Mouse (Mus musculus) frontal cortex, adult 2 months (tissue): Measurements from ENCODE around the gene Acvr2b. TPM values are rescaled to one million over a fixed set of nuclear protein-coding genes. Genes with fewer than 3 reads are reported as not detected.
"Not testable (repeated sequence)": the region's sequence is repeated elsewhere in the genome, so short reads cannot be mapped to it uniquely, and the experiment has no call there.

Source experiments
- DNase-seq, 2 experiments: peaks; one replicate each; pipeline ENCODE4 v3.0.0; 2022; ENCODE audit warnings: low spot score in 1 of 2; ENCODE audit errors: extremely low spot score in 1 of 2
- polyA plus RNA-seq: library from polyadenylated mRNA; depleted of rRNA; stranded (reverse); fragments of >200 nt; gene quantifications from 2 replicates; pipeline ENCODE4 v1.2.3, GENCODE M21; 2012; rRNA removed

Acvr2b gene
- polyA plus RNA-seq = 7.7 and 8.4 TPM in 2 replicates

DNA sequence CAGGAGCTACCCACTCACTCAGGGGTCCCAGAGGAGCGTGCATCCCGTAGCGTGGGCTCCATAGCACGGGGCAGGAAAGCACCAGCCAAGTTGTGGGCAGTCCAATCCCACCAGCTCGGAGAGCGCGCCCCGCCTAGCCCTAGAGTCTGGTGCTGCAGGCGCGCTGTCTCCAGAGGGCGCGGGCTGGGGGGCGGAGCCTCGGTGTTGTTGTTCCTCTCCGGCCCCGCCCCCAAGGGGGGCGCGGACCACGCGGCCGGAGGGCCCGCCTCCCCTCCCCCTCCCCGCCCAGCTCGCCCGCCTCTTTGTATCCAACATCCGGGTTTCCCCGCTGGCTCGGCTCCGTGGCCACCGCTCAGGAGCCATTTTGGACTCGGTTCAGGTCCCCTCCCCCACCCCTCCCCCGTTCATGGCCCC lies at the start of gene Acvr2b:
TSS of gene Acvr2b (plus strand) at position 318 of the 414 bp plus-strand sequence.
- peak; percentile 85 to 91 for DNase-seq

DNA sequence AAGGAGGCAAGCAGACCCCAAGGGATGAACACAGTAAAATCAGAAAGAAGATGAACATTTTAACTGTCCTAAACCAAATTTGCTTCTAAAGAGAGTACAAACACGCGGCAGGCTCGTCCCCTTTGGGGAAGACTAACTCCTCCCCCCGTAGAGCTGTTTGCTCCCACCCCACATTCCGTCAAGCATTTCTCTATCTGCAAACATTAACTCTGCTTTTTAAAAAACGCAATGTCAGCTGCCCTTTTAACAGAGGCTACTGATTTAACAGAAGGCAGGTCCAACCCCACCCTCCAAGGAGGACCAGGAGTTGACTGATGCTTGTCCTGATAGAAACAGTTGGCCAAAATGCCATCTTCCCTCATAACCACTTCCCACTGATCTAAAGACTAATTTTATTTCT lies 48.0 kb upstream of the Acvr2b start:
- DNase-seq = no peak

DNA sequence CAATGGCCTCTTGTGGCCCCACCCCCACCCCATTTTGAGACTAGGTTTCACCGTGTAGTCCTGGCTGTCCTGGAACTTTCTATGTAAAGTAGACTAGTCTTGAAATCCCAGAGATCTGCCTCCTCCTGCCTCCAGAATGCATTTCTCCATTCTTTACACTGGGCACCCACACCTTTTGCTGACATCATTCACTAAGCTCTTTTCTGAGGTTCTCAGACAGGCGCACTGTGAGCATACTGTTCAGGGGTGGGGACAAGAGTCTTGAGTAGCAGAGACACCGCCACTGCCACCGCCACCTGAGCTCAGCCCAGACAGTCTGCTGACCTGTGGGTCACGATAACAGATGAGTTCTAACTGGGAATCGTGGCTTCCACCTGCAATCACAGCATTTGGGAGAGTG lies 46.0 kb upstream of the Acvr2b start:
- peak in 1 of 2 experiments; percentile 48 for DNase-seq

DNA sequence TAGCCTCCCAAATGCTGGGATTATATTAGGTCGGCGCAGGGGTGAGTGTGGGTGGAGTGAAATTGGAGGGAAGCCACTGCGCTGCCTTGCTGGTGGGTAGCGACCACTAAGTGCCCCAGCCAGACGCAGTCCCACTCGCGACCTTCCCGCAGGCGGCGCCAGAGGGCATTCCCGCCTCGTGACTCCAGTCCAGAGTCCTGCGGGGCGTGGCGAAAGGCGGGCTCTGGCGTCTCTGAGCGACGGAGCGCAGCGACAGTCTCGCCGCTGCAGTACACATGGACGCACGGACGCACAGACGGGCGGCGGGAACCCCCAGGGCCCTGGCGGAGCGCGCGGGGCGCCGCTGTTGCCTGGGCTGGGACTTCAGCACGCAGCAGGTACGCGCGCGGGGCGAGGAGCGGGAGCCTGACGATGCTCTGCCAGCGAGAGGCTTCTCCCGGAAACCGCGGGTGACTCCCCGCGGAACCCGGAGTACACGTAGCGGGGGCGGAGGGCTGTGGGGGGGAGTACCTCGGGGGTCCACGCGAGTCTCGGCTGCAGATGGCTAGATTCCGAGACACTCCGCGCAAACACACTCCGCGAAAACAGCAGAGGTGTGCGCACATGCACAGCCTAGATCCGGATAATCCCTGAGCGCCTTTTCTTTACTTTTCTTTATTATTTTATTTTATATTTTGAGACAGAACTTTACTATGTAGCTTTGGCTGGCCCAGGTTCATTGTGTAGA lies 44.4 kb upstream of the Acvr2b start, which contains the start of gene Xylb:
TSS of gene Xylb (plus strand) at position 51 of the 727 bp plus-strand sequence.
- DNase-seq = peak; percentile 77 to 92

DNA sequence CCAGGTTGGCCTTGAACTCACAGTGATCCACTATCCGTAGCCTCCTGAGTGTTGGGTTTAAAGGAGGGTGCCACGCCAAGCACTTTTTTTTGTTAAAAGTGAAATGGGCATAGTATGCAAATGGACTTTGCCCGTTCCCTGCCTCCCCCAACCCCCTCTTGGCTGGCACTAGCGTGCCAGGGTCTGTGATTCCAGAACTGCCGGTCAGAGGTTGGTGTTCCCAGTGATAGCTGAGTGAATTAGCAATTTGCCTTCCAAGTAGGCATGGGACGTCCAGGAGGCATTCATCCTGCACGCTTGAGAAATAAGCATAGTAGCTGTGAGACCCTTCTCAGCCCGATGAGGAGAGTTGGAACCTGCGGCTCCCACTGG lies 43.9 kb upstream of the Acvr2b start:
- DNase-seq = no peak

DNA sequence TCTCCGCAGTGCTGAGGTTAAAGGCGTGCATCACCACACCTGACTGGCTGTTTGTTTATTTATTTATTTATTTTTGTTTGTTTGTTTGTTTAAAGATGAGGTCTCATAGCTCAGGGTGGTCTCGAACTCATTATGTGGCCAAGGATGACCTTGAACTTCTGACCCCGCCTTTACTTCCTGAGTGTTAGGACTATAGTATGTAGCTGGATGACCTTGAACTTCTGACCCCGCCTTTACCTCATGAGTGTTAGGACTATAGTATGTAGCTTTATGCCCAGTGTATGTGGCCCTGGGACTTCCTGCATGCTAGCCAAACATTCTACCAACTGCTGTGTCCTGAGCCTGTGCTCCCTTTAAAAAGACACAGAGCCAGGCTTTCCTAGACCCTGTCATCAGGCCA lies 40.5 kb upstream of the Acvr2b start:
- no peak for DNase-seq

DNA sequence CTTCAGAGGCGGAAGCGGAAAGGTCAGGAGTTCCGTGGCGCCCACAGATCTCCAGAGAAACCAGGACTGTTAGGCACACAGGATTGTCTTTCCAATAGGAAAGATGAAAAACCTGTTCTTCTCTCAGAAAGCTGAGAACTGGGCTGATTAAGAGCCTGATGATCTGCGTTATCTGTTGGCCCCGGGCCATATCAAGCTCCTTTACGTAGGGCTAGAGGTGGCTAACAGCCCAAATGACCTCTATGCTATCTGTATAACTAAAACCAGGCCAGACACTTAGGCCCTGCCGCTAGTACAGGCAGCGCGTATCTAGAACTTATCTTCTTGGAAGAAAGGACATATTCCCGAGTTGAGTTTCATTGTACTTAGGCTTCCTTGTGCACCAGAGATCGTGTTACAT lies 38.7 kb upstream of the Acvr2b start:
- DNase-seq = no peak

DNA sequence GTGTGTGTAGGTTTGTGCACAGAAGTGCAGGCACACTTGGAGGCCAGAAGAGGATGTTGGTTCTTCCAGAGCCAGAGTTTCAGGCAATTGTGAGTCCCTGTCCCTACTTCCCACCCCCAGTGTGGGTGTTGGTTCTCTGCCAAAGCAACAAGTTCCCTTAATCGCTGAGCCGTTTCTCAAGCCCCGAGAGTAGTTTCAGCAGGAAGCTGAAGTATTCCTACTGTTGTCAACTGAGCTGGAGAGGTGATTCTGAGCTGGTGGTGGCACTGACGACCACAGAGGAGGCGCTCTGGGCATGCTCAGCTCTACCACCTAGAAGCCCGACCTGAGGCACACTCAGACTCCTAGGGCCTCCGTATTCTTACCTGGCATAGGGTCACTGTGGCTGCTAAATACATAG lies 36.6 kb upstream of the Acvr2b start, which contains the start of gene Slc22a14:
TSS of gene Slc22a14 (minus strand) at position 270 of the 400 bp plus-strand sequence.
- no peak for DNase-seq

DNA sequence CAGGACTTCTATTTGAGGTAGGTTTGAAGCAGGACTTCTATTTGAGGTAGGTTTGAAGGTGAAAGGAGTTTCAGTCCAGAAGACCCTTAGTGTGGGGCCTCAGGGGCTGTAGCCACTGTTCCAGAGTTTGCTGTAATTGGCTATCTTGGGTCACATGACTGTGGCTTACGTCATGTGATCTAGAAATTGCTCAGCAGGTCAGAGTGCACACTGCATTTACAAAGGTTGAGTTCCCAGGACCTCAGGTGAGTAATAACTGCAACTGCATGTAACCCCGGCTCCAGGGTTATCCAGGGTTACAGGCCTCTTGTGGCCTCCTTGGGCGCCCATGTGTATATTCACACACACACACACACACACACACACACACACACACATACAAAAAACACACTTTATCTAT lies 33.6 kb upstream of the Acvr2b start:
- no peak for DNase-seq

DNA sequence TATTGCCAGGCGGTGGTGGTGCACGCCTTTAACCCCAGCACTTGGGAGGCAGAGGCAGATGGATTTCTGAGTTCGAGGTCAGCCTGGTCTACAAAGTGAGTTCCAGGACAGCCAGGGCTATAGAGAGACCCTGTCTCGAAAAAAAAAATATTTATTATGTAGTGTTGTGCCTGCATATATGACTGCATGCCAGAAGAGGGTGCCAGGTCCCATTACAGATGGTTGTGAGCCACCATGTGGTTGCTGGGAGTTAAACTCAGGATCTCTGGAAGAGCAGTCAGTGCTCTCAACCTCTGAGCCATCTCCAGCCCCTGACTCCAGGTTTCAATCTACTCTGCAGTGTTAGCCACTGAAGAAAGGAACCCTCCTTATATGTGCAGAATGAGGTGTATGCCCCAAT lies 31.1 kb upstream of the Acvr2b start:
- not testable (repeated sequence) for DNase-seq

DNA sequence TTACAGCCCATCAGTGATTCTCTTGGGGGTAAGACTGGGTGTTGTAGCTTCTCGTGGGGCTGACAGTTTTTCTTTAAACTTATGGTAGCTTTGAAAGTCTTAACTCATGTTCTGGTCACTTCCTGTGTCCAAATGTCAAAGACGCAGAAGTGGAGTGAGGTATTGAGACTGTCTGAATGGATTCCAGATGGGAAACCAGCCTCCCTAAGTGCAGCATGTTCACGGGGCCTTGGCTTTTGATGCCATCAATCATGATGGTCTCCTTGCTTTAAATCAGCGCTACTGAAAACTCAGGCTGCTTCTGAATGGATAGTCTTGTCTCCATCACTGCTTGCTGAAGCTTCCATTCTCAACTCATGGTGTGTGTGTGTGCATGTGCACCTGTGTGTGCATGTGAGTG lies 30.7 kb upstream of the Acvr2b start:
- DNase-seq = no peak

DNA sequence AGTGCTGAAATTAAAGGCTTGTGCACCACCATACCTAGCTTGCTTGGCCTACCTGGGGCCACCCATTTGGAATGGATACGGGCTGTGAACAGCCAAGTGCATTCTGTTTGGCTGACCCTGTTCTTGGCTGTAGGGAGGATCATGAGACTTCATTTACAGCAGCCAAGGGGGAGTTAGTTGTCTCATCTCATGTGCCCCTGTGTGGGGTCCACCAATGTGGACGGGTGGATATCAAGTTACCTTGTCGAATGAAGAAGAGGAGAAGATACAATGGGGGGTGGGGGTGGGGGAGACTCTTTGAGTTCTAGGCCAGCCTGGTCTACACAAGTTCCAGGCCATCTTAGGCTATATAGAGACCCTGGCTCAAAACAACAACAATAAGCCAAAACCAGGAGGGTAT lies 26.9 kb upstream of the Acvr2b start:
- DNase-seq = no peak

DNA sequence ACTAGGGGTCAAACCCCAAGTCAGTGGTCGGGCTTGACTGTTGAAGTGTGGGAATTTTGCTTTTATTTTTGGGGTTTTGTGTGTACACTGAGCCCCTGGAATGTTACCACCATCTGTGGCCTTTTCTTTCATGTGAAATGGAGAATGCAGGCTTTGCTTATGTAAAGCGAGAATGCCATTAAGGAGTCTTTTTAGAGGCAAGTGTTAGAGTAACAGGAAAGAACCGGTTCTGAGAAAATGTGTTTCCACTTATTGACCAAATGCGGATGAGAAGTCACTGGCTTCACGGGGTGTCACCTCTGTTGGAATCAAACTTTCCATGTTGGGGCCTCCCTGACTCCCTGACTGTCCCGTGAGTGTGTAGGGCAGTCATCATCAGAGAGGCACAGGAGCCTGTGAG lies 26.4 kb upstream of the Acvr2b start:
- no peak for DNase-seq

DNA sequence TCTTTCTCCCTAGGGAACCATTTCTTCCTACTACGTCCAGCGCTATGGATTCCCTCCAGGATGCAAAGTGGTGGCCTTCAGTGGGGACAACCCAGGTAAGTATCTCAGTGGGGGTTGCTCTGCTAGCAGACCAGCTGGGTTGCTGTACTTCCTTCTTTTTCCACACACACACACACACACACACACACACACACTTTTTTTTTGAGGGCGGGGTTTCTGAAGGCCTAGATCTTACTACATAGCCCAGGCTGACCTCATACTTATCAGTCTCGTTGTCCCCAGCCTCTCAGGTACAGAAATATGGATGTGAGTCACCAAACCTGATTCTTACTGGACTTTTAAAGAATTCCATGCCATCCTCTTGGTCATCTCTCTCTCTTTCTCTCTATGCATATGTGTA lies 23.7 kb upstream of the Acvr2b start:
- no peak for DNase-seq

DNA sequence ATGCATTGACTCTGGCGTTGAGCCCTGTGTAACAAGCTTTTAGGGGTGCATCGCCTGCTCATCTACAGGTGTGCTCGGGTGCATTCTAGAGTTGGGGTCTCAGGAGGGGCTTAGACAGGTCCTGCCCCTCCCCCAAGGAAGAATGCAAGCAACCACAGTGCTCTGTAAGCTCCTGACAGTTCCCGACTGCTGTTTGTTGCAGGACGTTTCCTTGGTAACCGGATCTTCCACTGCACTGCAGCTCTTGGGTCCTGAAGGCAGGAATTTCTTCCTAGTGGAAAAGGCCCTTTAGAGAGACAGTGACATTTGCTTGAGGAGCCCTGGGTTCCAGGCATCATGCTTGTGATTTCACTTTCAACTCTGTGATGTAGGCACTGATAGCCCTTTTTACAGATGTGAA lies 19.3 kb upstream of the Acvr2b start:
- peak in 1 of 2 experiments; percentile 14 for DNase-seq

DNA sequence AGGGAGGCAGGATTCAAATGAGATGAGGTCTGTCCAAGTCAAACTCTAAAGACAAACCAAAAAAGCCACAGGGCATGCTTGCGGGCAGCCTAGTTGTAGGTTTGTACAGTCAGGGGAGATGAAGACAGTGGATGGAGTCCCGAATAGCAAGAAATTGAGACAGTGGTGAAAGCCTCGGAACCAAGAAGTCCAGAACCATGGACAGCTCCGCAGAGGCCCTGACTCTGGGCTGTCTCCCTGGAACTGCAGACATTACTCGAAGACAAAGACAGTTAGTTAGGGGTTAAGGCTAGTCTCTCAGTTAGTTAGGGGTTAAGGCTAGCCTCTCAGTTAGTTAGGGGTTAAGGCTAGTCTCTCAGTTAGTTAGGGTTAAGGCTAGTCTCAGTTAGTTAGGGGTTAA lies 13.0 kb upstream of the Acvr2b start:
- DNase-seq = no peak

DNA sequence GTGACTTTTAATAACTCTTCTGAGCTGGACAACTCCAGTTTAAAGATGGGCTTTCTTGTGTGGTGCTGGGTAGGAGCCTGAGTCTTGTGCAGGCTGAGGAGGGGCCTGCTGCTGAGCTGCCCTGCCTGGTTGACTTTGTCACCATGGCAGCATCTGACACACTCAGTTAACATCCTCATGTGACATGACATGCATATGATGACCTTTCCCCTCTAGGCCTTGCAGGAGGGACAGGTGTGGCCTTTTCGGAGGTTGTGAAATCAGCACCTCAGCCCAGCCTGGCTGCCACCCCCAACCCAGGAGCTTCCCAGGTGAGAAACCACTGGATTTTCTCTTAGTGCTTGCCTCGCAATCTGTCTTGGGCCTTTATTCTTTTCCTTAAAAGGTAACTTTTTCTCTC lies 11.7 kb upstream of the Acvr2b start:
- DNase-seq = no peak

DNA sequence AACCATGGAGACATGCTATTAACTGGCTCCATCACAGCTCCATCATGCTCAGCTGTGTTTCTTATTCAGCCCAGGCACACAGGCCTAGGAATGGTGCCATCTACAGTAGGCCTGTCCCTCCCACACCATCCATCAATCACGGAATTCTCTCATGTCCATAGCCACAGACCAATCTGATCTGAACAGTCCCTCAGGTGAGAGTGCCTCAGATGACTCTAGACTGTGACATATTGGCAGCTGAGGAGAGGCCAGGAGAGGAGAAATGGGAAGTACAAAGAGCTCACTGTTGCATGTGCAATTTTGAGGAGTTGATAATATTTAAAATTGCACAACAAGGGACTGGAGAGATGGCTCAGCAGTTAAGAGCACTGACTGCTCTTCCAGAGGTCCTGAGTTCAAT lies 7.1 kb upstream of the Acvr2b start:
- no peak for DNase-seq

DNA sequence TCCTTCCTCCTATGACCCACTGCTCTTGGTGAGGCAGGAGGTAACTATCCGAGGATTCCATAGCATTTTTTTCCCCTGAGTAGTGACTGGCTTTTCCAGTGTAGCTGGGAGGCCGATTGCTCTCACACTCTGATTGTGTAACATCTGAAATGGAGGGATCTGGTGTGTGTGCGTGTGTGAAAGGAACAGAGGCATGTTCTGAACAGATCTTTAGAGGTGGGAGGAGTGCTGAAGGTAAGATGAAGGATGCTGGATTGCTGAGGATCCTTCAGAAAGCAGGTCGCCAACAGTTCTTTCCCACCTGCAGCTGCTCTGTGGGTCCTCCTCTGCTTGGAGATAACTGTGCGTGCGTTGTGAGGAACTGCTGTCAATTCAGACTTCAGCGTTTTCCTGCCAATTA lies 567 bp upstream of the Acvr2b start:
- DNase-seq = peak; percentile 53 to 60

DNA sequence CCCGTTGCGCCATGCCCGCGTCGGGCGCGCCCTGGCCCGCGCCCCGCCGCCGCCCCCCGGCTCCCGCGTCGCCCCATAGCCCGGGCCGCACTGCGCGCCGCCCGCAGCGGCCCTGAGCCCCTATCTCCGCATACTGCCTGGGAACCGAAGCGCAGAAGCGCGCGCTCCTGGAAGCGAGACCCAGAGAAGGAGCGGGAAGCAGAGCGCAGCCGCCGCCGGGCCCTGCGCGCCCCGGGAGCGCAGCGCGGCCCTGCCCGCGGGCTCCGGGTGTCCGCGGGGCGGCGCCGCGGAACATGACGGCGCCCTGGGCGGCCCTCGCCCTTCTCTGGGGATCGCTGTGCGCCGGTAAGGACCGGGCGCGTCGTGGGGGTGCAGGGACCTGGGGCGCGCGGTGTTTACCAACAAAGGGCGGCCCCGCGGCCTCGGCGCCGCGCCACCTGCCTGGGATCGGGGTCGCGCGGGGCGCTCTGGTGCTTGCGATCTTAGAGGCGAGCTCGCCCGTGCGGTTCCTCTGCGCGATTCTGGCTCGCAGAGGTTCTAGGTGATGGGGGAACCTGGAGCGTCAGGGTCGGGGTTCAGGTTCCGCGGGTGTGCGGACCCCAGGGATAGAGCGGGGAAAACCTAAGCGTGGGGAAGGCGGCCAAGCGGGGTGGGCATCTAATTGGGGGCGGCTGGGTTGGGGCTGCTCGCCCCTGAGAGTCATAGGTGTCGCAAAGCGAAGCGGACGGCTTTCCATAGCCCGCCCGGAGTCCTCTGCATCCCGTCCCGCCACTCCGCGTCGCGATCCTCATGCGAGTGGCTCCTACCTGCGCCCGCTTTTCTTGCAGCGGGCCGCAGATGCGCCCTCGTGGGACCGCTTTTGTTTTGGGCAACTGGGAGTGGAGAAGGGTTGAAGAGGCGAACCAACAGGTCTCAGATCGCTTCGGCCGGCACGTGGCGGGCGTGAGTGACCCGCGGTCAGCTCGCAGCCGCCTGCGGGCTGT lies 626 bp downstream of the Acvr2b start:
- peak in 1 of 2 experiments; percentile 37 for DNase-seq

DNA sequence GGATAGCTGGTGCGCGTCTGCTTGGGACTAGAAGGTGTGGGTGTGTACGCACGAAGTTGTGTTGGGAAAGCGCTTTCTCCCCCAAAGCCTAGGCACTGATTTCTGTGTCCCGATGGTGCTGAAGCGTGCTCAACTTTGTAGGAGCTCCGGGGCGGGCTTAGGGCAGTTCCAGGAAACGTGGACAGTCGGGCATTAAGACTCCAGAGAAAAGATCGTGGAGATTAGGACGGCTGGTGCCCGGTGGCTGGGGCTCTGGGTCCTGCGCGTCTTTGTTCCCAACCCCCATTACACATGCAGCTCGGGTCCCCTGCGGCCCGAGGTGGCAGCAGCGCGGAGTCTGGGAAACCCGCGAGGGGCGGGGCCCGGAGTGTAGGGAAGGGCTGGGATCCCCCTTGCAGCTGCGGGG lies 1.3 kb downstream of the Acvr2b start:
- DNase-seq = peak in 1 of 2 experiments; percentile 33
